Mouse (Mus musculus) bone marrow macrophage, adult 2 months (primary cell): ENCODE results near the gene Psma3.

ENCODE experiments used
- CTCF ChIP-seq: IDR thresholded peaks from 2 replicates; pipeline ENCODE4 v1.5.1; 2012; ENCODE audit warnings: low read depth, mild to moderate bottlenecking, low read length, moderate library complexity
- POLR2A ChIP-seq: IDR thresholded peaks from 2 replicates; pipeline ENCODE4 v1.6.1; 2012; ENCODE audit warnings: mild to moderate bottlenecking, low read depth, low read length, borderline replicate concordance

- TF ChIP-seq POLR2A (no peak), CTCF (no peak)
Measured at GRCm38 (mm10) chr12:70967581-70967980, 6.8 kb upstream of the Psma3 start.
